Mouse (Mus musculus) layer of hippocampus, adult 9-10 months (tissue): ENCODE measurements around the gene Cep97.
"Not testable (repeated sequence)": the region's sequence is repeated elsewhere in the genome, so short reads cannot be mapped to it uniquely, and the experiment has no call there.

Source experiments
- DNase-seq: peaks from one replicate; pipeline ENCODE4 v3.0.0; 2022; ENCODE audit warnings: low spot score

Gene Cep97

GRCm38 (mm10) chr16:55889451-55889850, 45.2 kb downstream of the Cep97 start:
- no peak for DNase-seq

- no peak for DNase-seq
Observed at GRCm38 (mm10) chr16:55888584-55888960, 46.1 kb downstream of the Cep97 start.

GRCm38 (mm10) chr16:55887814-55888583, 46.7 kb downstream of the Cep97 start:
- no peak for DNase-seq

GRCm38 (mm10) chr16:55884246-55884645, 50.4 kb downstream of the Cep97 start:
- no peak for DNase-seq

- DNase-seq, result no peak
Observed at GRCm38 (mm10) chr16:55876025-55876424, 58.6 kb downstream of the Cep97 start.

GRCm38 (mm10) chr16:55863832-55864231, 70.8 kb downstream of the Cep97 start:
- no peak for DNase-seq

- peak; percentile 57 for DNase-seq
Observed at GRCm38 (mm10) chr16:55863149-55863815, 71.4 kb downstream of the Cep97 start.

GRCm38 (mm10) chr16:55861104-55861503, 73.6 kb downstream of the Cep97 start:
- DNase-seq, result no peak

GRCm38 (mm10) chr16:55859421-55859820, 75.2 kb downstream of the Cep97 start:
- not testable (repeated sequence) for DNase-seq

GRCm38 (mm10) chr16:55858465-55858864, 76.2 kb downstream of the Cep97 start:
- DNase-seq, result peak; percentile 63

- DNase-seq, result peak; percentile 41
Observed at GRCm38 (mm10) chr16:55852943-55853727, 81.5 kb downstream of the Cep97 start.

GRCm38 (mm10) chr16:55852515-55852914, 82.1 kb downstream of the Cep97 start:
- no peak for DNase-seq

- DNase-seq, result no peak
Observed at GRCm38 (mm10) chr16:55850485-55850884, 84.2 kb downstream of the Cep97 start.
